Mouse (Mus musculus) brain, embryonic 14.5 days (tissue): Measurements from ENCODE around the gene Clcnka. TPM values are rescaled to one million over a fixed set of nuclear protein-coding genes. Genes with fewer than 3 reads are reported as not detected.
A peak's percentile ranks its signal among the peaks of the same experiment; 100 is the strongest.

Experiments used
- DNase-seq: peaks from one replicate; pipeline ENCODE4 v3.0.0-alpha.2; 2011; ENCODE audit warnings: low read depth
- CTCF ChIP-seq: fragments of 200-500 bp; IDR thresholded peaks from 2 replicates; pipeline ENCODE4 v1.5.1; 2012; ENCODE audit warnings: inconsistent platforms, mild to moderate bottlenecking, moderate library complexity, borderline replicate concordance; ENCODE audit not compliant: insufficient read depth, insufficient read length; ENCODE audit errors: extremely low read depth
- POLR2A ChIP-seq: fragments of 200-500 bp; IDR thresholded peaks from 2 replicates; pipeline ENCODE4 v1.6.1; 2012; ENCODE audit warnings: mild to moderate bottlenecking, inconsistent platforms, borderline replicate concordance; ENCODE audit not compliant: poor library complexity, insufficient read depth, insufficient read length, severe bottlenecking; ENCODE audit errors: extremely low read depth
- polyA plus RNA-seq: library from polyadenylated mRNA; depleted of rRNA; stranded (reverse); fragments of >200 nt; gene quantifications from 2 replicates; pipeline ENCODE4 v1.2.3, GENCODE M21; 2012

Clcnka gene
- polyA plus RNA-seq, 1 experiment = 0.19 TPM

DNA sequence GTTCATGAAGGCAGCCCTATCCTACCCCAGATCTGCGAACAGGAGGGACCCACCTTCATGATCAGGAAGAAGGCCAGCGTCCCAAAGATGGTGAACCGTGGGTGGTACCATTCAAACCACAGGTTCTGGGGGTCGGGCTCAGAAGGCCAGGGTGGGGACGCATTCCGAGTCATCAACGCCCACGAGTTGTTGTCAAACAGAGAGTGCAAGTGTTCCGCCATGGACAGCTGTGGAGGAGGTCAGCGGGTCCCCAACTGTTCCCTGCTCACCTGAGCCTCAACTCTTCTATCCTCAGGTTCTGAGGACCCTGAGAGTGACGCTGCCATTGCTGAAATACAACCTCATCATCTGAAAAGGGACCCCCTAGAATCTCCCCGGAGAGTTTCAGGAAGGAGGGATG lies 7.2 kb downstream of the Clcnka start:
- TF ChIP-seq POLR2A (no peak), CTCF (no peak)
- no peak for DNase-seq

DNA sequence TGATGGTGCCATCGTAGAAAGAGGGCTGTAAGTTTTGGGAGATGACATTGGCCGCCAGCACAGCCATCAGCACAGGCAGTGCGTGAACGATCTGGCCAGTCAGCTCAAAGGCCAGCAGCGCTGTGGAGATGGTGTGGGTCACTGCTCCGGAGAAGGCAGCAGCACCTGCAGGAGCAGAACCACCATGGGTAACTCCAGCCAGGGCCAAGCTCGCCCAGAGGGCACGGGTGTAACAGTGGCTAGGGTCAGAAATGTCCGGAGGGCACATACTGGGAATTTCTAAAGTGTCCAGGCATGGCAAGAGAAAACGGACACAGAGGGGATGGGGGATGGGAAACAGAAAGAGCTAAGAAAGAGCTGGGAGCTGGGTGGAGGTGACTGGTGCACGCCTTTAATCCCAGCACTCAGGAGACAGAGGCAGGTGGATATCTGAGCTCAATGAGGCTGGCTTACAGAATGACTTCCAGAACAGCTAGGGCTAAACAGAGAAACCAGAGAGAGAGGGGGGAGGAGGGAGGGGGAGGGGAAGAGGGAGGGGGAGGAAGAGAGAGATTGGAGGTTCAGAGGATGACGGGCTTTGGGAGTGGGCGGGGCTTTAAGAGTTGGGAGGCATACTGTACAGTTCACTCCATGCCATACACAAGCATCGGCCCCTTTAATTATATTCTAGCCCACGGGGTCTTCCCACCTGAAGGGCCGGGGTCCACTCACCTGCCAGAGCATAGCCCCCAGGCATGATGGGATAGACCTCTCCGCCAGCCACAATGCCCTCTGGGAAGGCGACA lies 9.0 kb downstream of the Clcnka start:
- TF ChIP-seq CTCF (no peak), POLR2A (no peak)
- DNase-seq = no peak

DNA sequence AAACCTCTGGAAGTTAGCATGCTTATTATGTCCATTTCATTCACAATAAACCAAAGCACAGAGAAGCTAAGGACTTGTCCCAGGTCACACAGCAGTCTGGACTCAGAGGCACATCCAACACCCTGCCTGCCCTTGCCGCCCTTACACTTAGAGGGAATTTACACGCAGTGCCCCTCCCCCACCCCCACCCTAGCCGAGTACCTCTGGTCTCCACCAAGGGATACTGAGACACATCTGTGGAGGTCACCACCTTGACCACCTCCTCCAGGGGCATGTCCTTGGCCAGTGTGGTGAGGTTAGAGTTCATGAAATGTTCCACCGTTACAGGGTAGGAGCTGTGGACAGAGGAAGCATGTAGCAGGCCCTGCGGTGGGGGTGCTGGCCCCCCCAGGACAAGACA lies 10.6 kb downstream of the Clcnka start:
- DNase-seq = no peak
- TF ChIP-seq POLR2A = no peak
- no peak for TF ChIP-seq CTCF

DNA sequence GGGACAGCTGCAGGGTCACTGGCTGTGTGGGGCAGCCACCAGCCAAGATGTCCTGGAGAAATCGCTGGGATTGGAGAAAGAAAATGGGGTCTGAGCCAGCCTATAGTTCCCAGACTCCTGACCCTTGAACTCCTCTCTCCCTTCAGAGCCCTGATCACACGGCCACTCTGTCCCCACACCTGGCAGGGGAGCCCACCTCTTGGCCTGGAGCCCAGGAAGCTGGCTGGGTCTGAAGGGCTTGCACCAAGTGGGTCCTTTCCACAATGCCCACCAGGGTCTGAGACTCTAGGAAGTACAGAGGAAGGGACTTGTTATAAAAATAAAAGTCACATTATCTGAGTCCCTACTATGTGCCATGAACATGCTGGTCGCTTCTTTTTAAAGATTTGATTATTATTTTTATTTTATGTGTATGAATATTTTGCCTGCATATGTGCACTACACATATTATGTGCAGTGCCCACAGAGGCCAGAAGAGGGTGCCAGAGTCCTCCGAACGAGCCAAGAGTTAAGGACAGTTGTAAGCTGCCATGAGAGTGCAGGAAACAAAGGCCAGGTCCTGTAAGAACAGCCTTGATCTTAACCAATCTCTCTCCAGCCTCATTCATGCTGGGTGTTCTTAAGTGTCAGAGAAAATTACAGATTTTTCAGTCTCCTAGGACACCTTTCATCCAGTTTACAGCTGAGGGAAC lies 11.3 kb downstream of the Clcnka start:
- DNase-seq = peak; percentile 83
- TF ChIP-seq CTCF (peak; percentile 78), POLR2A (no peak)

DNA sequence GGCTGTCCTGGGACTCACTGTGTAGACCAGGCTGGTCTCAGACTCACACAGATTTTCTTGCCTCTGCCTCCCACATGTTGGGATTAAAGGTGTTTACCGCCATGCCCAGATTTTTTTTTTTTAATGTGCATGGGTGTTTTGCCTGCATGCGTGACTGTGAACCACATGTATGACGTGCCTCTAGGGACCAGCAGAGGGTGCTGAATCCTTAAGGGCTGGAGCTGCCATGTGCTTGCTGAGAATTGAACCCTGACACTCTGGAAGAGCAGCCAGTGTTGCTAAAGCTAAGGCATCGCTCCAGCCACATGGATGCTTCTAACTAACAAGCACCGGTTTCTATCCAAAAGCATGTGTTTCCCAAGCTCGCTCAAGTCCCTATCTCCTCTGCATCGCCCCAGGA lies 12.4 kb downstream of the Clcnka start:
- TF ChIP-seq CTCF = no peak
- no peak for TF ChIP-seq POLR2A

DNA sequence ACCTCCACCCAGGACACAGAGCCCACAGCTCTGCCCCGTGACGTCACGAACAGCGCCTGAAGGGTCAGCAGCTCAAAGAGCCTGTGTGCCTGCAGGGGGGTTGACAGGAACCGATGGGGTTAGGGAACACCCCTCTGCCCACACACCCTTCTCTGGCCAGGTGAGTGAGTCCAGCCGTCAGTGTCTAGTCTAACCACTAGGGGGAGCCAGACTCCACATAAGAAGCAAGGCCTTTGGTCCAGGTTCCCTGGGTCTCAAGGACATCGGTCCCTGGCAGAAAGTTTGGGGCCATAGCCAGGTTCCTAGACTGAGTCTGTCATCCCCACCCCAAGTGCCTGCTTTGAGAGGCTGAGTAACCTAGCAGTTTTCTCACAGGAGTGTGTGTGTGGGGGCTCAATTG lies 13.2 kb downstream of the Clcnka start:
- TF ChIP-seq POLR2A (no peak), CTCF (peak; percentile 95)
- DNase-seq = peak; percentile 78

More for the DNA sequence above, 12.4 kb downstream of the Clcnka start:
- DNase-seq = no peak

DNA sequence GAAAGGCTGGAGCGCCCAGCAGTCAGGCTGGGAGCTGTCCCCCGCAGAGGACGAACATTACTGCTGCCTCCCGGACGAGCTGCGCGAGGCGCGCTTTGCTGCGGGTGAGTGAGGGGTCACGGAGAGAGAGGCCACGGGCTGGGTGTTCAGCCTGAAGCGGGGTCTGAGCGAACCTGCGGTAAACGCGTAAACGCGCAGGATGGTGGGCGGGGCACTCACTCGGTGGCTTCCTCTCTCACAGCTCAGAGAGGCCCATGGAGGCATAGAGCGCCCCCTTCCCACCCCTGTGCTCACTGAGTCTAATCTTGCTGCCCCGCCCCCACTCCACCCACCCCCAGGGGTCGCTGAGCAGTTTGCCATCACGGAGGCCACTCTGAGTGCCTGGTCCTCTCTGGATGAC lies 16.1 kb downstream of the Clcnka start:
- peak; percentile 53 for DNase-seq

DNA sequence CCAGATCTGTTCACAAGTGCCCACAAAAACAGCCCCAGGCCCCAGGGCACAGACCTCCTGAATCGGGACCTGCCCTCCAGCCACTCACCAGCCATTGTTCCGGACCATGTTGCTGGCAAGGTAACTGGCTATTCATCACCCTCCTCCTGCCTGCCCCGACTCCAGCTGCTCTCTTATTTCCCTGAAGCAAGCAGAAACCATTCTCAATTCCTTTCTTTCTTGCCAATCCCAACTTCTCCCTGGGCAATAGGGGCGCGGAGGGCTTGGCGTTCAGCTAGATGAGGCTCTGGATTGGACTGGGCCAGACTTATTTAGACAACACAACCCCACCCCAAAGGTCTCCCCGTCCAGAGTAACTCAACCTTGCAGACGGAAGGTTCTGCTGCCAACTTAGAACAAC lies 18.9 kb downstream of the Clcnka start:
- TF ChIP-seq POLR2A (no peak), CTCF (no peak)
- peak; percentile 41 for DNase-seq

More for the DNA sequence above, 16.1 kb downstream of the Clcnka start:
- TF ChIP-seq CTCF = 0 out of 2 replicates have a peak, but pooled peaks have one; percentile 5
- TF ChIP-seq POLR2A = no peak

DNA sequence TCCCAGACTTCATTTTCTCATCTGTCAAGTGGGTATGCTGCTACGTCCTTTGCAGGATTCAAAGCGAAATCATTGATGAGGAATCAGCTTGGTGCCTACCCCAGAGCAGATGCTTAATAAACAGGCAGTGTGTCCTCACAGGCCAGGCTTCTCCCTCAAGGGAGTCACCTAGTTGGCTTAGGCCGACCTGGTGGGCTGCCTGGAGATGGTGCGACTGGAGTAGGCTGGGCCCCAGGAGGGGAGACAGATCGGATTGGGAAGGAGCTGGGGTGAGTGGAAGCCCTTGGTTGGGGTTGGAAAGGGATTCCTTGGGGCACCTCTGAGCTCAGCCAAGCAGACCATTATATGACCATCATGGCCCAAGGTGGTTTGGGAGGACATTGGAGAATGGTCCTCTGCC lies 26.1 kb downstream of the Clcnka start:
- no peak for DNase-seq
- TF ChIP-seq CTCF (no peak), POLR2A (no peak)

DNA sequence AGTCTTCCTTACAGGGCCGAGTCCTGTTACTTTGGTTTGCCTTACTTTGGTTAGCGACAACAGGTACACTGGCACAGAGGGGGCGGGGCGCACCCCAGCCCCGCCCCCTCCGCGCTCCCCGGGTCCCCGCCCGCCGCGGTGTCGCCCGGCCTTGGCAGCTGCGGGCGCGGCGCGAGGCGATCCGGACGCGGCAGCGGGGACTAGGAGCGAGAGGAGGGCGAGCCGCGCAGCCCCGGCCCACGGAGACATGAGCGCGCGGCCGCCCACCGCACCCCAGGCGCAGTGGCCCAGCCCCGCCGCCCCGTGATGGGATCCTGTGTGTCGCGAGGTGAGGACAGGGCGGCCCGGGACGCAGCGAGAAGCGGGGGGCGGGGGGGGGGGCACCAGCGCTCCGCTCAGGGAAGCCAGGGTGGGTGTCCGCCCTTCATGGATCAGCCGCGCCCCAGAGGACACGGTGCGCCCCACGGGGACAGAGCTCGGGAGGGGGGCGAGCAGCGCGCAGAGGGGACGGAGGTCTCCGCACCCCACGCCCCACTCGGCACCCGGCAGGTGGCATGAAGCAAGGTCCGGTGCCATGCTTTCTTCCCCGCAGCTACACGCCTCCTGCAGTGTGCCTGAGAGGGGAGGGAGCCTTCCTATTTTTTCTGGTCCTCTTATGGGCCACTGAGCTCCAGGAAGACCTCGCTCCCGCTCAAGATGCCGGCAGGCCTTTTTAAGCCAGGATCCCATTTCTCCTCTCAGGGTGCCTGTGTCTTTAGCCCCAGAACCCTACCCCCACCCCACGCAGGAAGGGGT lies 30.3 kb downstream of the Clcnka start, which contains the start of gene Fam131c:
Fam131c (plus strand) TSS at position 224 of the 795 bp plus-strand sequence.
- TF ChIP-seq CTCF (no peak), POLR2A (no peak)
- DNase-seq = peak; percentile 48

DNA sequence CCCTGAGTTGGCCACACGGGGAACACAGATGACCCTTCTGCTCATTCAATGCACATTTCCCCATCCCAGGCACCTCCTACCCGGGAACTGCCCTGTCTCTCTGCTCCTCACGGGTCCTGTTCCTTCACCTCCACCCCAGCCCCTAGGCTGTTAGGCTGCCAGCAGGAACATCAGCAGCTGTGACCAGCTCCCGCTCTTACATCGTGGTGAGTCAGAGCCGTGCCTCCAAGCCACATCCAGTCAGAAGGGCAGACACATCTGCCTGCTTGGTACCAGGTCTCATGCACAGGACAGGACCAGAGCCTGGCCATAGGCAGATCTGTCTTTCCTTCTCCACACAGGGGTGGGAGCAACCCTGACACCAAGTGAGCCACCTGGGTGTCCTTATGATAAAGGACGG lies 32.6 kb downstream of the Clcnka start:
- DNase-seq = no peak
- TF ChIP-seq CTCF (no peak), POLR2A (no peak)
